Mouse (Mus musculus): ENCODE data around the gene Syt1. TPM values are rescaled to one million over a fixed set of nuclear protein-coding genes. Genes with fewer than 3 reads are reported as not detected.

Gene Syt1
- polyA plus RNA-seq, 1 experiment: 0.58 TPM

GRCm38 (mm10) chr10:108524306-108525029 is 486.3 kb downstream of the Syt1 start:
- DNase-seq (ENCODE audit: low read depth): no peak

- DNase-seq (ENCODE audit: low read depth): no peak
Measured at GRCm38 (mm10) chr10:108519156-108519555, 491.6 kb downstream of the Syt1 start.

GRCm38 (mm10) chr10:108517076-108517475 is 493.7 kb downstream of the Syt1 start:
- no peak for DNase-seq (ENCODE audit: low read depth)

DNA sequence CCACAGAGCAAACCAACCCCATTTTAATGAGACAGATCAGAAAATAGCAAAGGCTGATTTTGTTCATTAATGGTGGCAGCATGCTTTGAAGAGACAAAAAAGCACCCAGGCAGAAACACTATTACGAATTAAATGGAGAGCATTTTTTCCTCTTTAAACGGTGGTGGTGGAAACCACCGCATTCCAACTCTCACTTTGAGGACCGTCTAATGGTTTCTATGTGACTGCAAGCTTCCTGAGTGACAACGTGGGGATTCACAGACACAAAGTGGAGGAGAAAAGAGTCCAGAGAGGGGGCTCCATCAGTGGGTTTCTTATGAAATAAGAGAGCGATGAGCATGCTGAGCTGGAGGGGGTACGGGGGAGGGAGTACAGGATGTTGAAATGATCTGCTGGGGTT is 496.1 kb downstream of the Syt1 start:
- no peak for DNase-seq (ENCODE audit: low read depth)

- no peak for DNase-seq (ENCODE audit: low read depth)
Measured at GRCm38 (mm10) chr10:108509579-108509978, 501.2 kb downstream of the Syt1 start.

DNA sequence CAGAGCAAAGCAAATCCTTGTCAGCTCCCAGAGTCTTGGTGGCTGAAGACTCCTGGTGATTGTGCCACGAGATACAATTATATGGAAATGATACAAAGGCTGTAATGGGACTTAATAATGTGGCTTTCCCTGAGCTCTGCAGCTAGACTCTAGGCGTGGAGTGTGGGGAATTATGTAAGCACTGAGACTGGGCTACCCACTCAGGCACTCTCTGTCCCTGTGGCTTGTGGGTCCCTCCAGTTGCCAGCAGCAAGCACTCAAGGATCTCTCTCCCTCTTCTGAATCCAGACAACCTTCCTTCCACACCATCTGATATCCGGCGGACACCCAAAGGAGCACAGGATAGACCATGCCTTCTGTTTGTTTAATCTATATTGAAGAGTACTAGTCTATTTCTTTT is 503.9 kb downstream of the Syt1 start:
- no peak for DNase-seq (ENCODE audit: low read depth)

GRCm38 (mm10) chr10:108504925-108505324 is 505.9 kb downstream of the Syt1 start:
- no peak for DNase-seq (ENCODE audit: low read depth)

GRCm38 (mm10) chr10:108504128-108504870 is 506.5 kb downstream of the Syt1 start:
- no peak for DNase-seq (ENCODE audit: low read depth)

DNA sequence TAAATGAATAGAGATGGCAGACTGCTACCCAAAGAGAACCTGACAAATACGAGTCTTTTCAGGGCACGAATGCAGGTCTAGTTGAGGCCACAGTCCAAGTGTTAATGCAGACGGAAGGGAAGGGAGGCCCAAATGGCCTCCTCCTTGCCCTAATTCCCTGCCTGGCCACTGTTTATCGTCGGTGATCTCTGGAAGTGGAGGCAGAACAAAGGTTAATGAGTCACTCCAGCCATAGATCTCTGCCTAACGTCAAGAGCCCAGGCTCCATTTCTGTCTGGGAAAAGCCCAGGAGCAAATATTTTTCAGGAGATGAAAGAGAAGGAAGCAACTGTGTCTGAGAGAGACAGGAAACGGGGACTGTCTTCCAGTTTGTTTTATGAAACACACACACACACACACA is 520.6 kb downstream of the Syt1 start:
- DNase-seq (ENCODE audit: low read depth): peak; percentile 40

DNA sequence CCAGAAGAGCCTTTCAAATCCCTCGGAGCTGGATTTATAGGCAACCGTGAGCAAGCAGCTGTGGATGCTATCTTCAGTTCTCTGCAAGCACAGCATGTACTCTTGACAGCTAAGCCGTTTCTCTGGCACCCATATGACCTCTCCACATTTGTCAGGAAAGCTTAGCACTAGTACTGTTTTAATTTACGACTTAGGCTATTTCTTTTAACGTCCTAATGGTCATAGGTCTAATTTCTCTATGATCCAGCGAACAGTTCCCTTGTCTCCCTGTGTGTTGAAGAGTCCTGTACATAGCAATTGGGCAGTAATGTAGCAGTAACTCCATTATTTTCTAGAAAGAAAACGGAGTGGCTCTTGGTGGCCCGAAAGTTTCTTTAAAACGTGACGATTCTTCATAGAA is 526.8 kb downstream of the Syt1 start:
- no peak for DNase-seq (ENCODE audit: low read depth)

- DNase-seq (ENCODE audit: low read depth): no peak
Measured at GRCm38 (mm10) chr10:108480146-108480850, 530.5 kb downstream of the Syt1 start.

- no peak for DNase-seq (ENCODE audit: low read depth)
Measured at GRCm38 (mm10) chr10:108470319-108470955, 540.3 kb downstream of the Syt1 start.

DNA sequence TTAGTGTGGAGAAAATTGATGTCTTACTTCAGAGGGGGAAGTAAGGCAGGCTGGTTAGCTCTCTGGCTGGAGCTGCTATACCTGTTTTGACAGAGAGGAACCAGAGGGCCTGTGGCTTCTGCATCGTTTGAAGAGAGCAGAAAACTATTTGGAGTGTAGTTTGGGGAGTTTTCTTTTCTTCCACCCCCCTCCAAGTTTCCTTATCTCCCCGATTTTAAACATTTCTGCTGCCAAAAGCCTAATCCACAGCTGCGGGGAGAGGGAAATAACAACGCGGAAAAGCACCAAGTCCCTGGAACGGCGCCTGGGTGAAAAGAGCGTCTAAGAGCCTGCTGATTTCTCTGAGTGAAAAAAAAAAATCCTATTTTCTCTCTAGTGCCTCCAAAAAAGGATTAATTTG is 544.2 kb downstream of the Syt1 start:
- no peak for DNase-seq (ENCODE audit: low read depth)

DNA sequence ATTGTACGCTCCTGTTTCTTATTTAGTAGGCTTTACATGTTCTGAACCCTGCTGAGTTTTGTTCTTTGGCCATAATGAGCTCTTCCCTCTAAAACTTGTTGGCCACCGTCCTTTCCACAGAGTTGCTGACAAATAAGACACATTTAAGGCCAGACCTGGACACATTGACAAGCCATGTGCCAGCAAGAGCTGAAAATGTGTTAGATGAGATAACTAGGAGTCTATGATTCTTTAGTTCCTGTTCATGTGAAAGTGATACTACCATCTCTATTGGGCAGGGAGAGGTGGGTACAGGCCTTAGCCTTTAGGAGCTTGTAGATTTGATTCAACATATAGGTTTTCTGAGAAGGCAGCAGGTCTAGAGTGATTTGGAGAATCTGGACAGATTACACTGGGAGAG is 548.9 kb downstream of the Syt1 start:
- DNase-seq (ENCODE audit: low read depth): no peak

DNA sequence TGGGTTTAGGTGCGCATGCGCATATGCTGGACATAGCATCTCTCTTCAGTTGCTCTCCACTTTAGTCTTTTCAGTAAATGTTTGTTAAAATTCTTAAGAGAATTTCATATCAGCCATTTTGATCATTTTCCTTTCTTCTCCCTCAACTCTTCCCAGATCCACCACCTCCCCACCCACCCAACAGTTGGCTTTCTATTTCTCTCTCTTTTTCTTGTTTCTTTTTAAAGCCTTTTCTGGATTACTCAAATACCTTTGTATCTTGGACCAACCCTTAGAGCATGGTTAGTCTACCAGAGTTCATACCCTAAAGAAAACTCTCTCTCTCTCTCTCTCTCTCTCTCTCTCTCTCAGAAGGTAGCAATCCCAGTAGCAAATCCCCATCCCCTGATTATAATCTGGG is 553.7 kb downstream of the Syt1 start:
- no peak for DNase-seq (ENCODE audit: low read depth)

DNA sequence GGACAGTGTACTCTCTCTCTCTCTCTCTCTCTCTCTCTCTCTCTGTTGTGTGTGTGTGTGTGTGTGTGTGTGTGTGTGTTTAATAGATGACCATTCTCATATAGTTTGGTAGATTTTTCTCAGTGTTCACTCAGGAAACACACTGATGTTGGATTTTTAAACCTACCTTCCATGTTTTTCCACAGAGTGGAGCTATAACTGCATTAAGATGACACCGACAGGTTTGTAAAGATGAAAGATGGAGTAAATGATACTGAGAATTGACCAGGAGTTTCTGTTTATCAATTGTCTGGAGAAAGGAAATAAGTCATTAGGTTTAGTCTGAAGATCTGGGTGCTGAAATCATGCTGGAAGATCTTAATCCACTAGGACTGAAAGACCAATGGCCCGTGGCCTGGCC is 554.9 kb downstream of the Syt1 start:
- no peak for DNase-seq (ENCODE audit: low read depth)

DNA sequence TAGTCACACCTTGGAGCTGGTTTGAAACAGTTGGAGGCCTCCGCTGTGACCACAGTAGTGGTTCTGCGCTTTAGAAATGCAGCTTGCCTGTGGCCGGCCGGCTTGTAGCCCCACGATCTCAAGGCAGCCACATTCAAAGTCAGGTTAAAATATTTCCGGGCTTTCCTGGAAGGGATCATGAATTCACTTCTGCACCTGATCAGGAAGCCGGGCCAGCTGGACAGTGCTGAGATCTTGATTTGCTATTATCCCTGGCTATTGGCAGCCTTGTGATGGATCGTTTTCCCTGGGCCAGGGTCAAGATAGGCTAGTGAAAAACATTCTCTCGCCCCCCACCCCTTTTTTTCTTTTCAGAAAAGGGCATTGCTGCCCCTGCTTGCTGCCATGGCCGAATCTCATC is 555.6 kb downstream of the Syt1 start:
- no peak for DNase-seq (ENCODE audit: low read depth)

DNA sequence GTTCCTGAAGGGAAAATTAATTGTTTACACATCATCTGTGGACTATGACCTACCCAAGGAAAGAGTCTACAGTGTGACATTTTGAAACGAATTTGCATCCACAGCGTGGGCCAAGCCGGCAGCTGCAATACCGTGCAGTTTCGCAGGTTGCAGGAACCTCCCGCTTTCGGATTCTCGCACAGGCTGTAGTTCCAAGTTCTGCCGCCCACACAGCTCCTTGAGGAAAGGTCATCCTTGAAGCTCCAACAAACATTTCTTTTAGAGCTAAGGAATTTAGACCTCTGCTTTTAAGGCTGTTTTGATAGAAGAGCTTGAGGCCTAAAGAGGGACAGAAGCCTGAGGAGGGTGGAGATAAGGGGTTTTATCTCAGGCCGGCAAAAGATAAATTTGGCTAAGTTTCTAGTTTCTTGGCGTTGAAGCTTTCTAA is 556.1 kb downstream of the Syt1 start:
- DNase-seq (ENCODE audit: low read depth): no peak

GRCm38 (mm10) chr10:108453561-108453960 is 557.2 kb downstream of the Syt1 start:
- no peak for DNase-seq (ENCODE audit: low read depth)

DNA sequence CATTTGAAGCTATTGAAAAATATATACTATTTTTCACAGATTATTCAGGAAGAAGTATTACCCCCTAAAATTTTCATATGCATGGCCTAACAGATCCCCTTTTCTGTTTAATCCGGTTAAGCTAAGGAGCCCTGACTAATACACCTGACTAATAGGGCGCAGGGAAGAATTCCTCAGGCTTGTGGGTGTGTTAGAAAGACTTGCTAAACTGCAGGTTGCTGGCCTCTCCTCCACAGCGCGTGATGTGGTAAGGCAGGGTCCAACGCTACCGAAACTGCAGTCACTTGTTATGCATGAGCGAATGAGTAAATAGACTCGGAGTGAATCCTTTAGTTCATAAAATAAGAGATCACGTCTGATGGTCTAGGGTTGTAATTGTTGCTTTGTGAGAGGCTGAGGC is 558.4 kb downstream of the Syt1 start:
- DNase-seq (ENCODE audit: low read depth): no peak

GRCm38 (mm10) chr10:108451516-108451915 is 559.3 kb downstream of the Syt1 start:
- DNase-seq (ENCODE audit: low read depth): no peak

- DNase-seq (ENCODE audit: low read depth): no peak
Measured at GRCm38 (mm10) chr10:108450401-108450800, 560.4 kb downstream of the Syt1 start.
